Mouse (Mus musculus): ENCODE data around the gene Gm7029.

GRCm38 (mm10) chr17:33909077-33909868 lies 35.6 kb downstream of the Gm7029 start, which contains the start of gene Daxx:
- TF ChIP-seq CTCF (conservative IDR thresholded peaks at IDR 0.05; ENCODE audit: insufficient read depth, insufficient read length, low read depth, low read length) (no peak), POLR2A (IDR thresholded peaks at IDR 0.05; ENCODE audit: low read depth, low read length) (peak; percentile 16)

Data from kidney, adult 2 months (tissue).